In genomic region chr9:21392646-21393175, GRCm38 (mm10) we compare ENCODE assay signal across 22 mouse cellular contexts. TPM values are rescaled to one million over a fixed set of nuclear protein-coding genes. Genes with fewer than 3 reads are reported as not detected.
DNase-seq lines count a peak whose midpoint lies in the region; ATAC-seq lines count a peak whose summit lies in the region.
"Had no signal": no experiment of that assay in that cellular context is flagged by ENCODE, and none has a peak within 500 bp of the region (broad histone marks: within the 10 kb centered on the region; RNA-seq: fewer than 3 reads in every experiment).

No protein-coding gene starts in this region.

- no peak overlapping the region for H3K4me3 ChIP-seq in kidney, embryonic 14.5 days (ENCODE audit: low read length)
- no peak overlapping the region for H3K4me3 ChIP-seq in hindbrain, embryonic 11.5 days (ENCODE audit: low read depth, low read length)
- H3K4me3 ChIP-seq: forebrain, embryonic 10.5 days; forebrain, embryonic 13.5 days; hindbrain, embryonic 12.5 days; hindbrain, embryonic 15.5 days had no signal

- no peak for ATAC-seq in kidney, embryonic 14.5 days (ENCODE audit: low FRiP score, low TSS enrichment)
- no peak for ATAC-seq in hindbrain, embryonic 11.5 days (ENCODE audit: low FRiP score)
- ATAC-seq: CD4-positive, CD25-positive, alpha-beta regulatory T cell, adult 4 months; forebrain, embryonic 13.5 days; forebrain, embryonic 16.5 days; intestine, postnatal 0 days had no signal

- H3K4me2 ChIP-seq in kidney, embryonic 14.5 days (replicated peaks; ENCODE audit: low read depth, low read length) = no peak overlapping the region
- H3K4me2 ChIP-seq in hindbrain, embryonic 11.5 days (replicated peaks; ENCODE audit: low read depth, low read length) = no peak overlapping the region
- H3K4me2 ChIP-seq: forebrain, embryonic 13.5 days; hindbrain, embryonic 12.5 days; hindbrain, embryonic 15.5 days had no signal

- no peak overlapping the region for H3K27ac ChIP-seq in kidney, embryonic 14.5 days (ENCODE audit: low read depth, low read length)
- H3K27ac ChIP-seq in hindbrain, embryonic 11.5 days (ENCODE audit: low read depth, low read length) = no peak overlapping the region
- H3K27ac ChIP-seq: forebrain, embryonic 10.5 days; forebrain, embryonic 13.5 days; hindbrain, embryonic 12.5 days; hindbrain, embryonic 15.5 days had no signal

- H3K27me3 ChIP-seq in kidney, embryonic 14.5 days (ENCODE audit: control insufficient read depth, insufficient read depth, low read length) = no peaks in the 10 kb centered on the region
- H3K27me3 ChIP-seq in hindbrain, embryonic 11.5 days (ENCODE audit: control insufficient read depth, insufficient read depth, low read length) = no peaks in the 10 kb centered on the region
- H3K27me3 ChIP-seq: forebrain, embryonic 13.5 days; hindbrain, embryonic 12.5 days; hindbrain, embryonic 15.5 days had no signal

- no peaks in the 10 kb centered on the region for H3K9me3 ChIP-seq in kidney, embryonic 14.5 days (ENCODE audit: control insufficient read depth, low read length)
- H3K9me3 ChIP-seq in hindbrain, embryonic 11.5 days (ENCODE audit: control insufficient read depth, low read length) = no peaks in the 10 kb centered on the region
- H3K9me3 ChIP-seq: forebrain, embryonic 10.5 days; forebrain, embryonic 13.5 days; hindbrain, embryonic 12.5 days; hindbrain, embryonic 15.5 days had no signal

- H3K4me1 ChIP-seq in kidney, embryonic 14.5 days (ENCODE audit: control insufficient read depth, insufficient read depth, low read length) = no peaks in the 10 kb centered on the region
- no peaks in the 10 kb centered on the region for H3K4me1 ChIP-seq in hindbrain, embryonic 11.5 days (replicated peaks; ENCODE audit: control insufficient read depth, insufficient read depth, low read length)
- H3K4me1 ChIP-seq: forebrain, embryonic 10.5 days; forebrain, embryonic 13.5 days; hindbrain, embryonic 12.5 days; hindbrain, embryonic 15.5 days had no signal

- peak; percentile 36 for DNase-seq in heart, adult 8-10 months (ENCODE audit: low spot score)
- no peak for DNase-seq in heart, postnatal 36 days
- DNase-seq in kidney, adult 11 months = peak; percentile 19
- peak; percentile 19 for DNase-seq in kidney, postnatal 14 days
- DNase-seq in kidney, postnatal 4 days = no peak
- peak; percentile 31 for DNase-seq in heart, postnatal 25 days (ENCODE audit: low spot score)
- DNase-seq in hindbrain, embryonic 11.5 days (ENCODE audit: low spot score) = no peak
- DNase-seq: adrenal gland, adult 8-10 months; adrenal gland, postnatal 25 days; cerebellum, adult 18-20 months; cerebellum, adult 9-10 months; cerebellum, postnatal 14 days; gastrocnemius, postnatal 10 days; gastrocnemius, postnatal 36 days had no signal

- intact Hi-C loops in heart, postnatal 36 days (cut with DNase I) = no loop called here
- intact Hi-C loops in heart, postnatal 25 days (cut with DNase I) = no loop called here

- no peak overlapping the region for H3K9ac ChIP-seq in kidney, embryonic 14.5 days (ENCODE audit: low read depth, low read length)
- no peak overlapping the region for H3K9ac ChIP-seq in hindbrain, embryonic 11.5 days (ENCODE audit: low read depth, low read length)
- H3K9ac ChIP-seq: forebrain, embryonic 13.5 days; hindbrain, embryonic 12.5 days; hindbrain, embryonic 15.5 days had no signal

- WGBS in kidney, embryonic 14.5 days = 91% methylated on average over 10 of the region's 10 CpGs
- WGBS in hindbrain, embryonic 11.5 days = 91% methylated on average over 10 of the region's 10 CpGs

- peaks cover 88% of the 10 kb centered on the region for H3K36me3 ChIP-seq in kidney, embryonic 14.5 days (ENCODE audit: control insufficient read depth, insufficient read depth, low read length)
- H3K36me3 ChIP-seq in hindbrain, embryonic 11.5 days (ENCODE audit: control insufficient read depth, insufficient read depth, low read length) = peaks cover 25% of the 10 kb centered on the region

RNA-seq across cellular contexts. Expression of gene Qtrt1, which starts 18.9 kb away (rescaled TPM):
- total RNA-seq in heart, adult 8-10 months (2022) = 1 to 10 TPM; 7.4 to 9.3 (median 8.9) TPM
- 1 to 10 TPM; 8.0 to 9.5 TPM for total RNA-seq in heart, postnatal 36 days (2021)
- polyA plus RNA-seq in kidney, embryonic 14.5 days (2014; fragmentation: Nextera tagmentation; extraction: Ambion mirVana) = 55.7 and 76.0 TPM in 2 replicates
- 10 to 100 TPM in 1 of 2 experiments, 1 to 10 TPM in 1; 7.1 to 10.0 TPM for total RNA-seq in heart, postnatal 25 days (2021)
- polyA plus RNA-seq in hindbrain, embryonic 11.5 days (2014; fragmentation: Nextera tagmentation; extraction: Ambion mirVana) = 47.5 and 48.9 TPM in 2 replicates

RNA-seq across cellular contexts. Expression of gene Ilf3, which starts 25.0 kb away (rescaled TPM):
- total RNA-seq in heart, adult 8-10 months (2022) = 10 to 100 TPM; 28.2 to 31.4 (median 29.8) TPM
- 10 to 100 TPM; 28.9 to 29.0 TPM for total RNA-seq in heart, postnatal 36 days (2021)
- 122 and 235 TPM in 2 replicates for polyA plus RNA-seq in kidney, embryonic 14.5 days (2014; fragmentation: Nextera tagmentation; extraction: Ambion mirVana)
- total RNA-seq in heart, postnatal 25 days (2021) = 10 to 100 TPM; 25.9 to 29.6 TPM
- polyA plus RNA-seq in hindbrain, embryonic 11.5 days (2014; fragmentation: Nextera tagmentation; extraction: Ambion mirVana) = 232 and 254 TPM in 2 replicates

RNA-seq across cellular contexts. Expression of gene Dnm2, which starts 32.0 kb away (rescaled TPM):
- 10 to 100 TPM; 60.3 to 71.0 (median 61.2) TPM for total RNA-seq in heart, adult 8-10 months (2022)
- 10 to 100 TPM; 63.9 to 72.4 TPM for total RNA-seq in heart, postnatal 36 days (2021)
- polyA plus RNA-seq in kidney, embryonic 14.5 days (2014; fragmentation: Nextera tagmentation; extraction: Ambion mirVana) = 47.8 and 66.1 TPM in 2 replicates
- 10 to 100 TPM; 66.2 to 74.4 TPM for total RNA-seq in heart, postnatal 25 days (2021)
- 59.2 and 64.8 TPM in 2 replicates for polyA plus RNA-seq in hindbrain, embryonic 11.5 days (2014; fragmentation: Nextera tagmentation; extraction: Ambion mirVana)

Comparison
In these comparisons a context has a peak if more than half of its experiments do, and no peak if none do; other contexts are left out.
1. DNase-seq: peak in heart, adult 8-10 months (single experiment), kidney, adult 11 months (single experiment), kidney, postnatal 14 days (single experiment) and heart, postnatal 25 days (single experiment); none in heart, postnatal 36 days (0 of 2), kidney, postnatal 4 days (0 of 2) and hindbrain, embryonic 11.5 days (single experiment).